Mouse (Mus musculus) testis, adult 2 months (tissue): Measurements from ENCODE around the gene Sox5. TPM values are rescaled to one million over a fixed set of nuclear protein-coding genes. Genes with fewer than 3 reads are reported as not detected.

Source experiments
- H3K27ac ChIP-seq: fragments of 200-500 bp; 2 replicates; pipeline ENCODE4 v1.5.1; 2012; ENCODE audit warnings: low read depth, low read length; ENCODE audit not compliant: control insufficient read depth, insufficient read depth
- H3K27me3 ChIP-seq: fragments of 200-500 bp; 2 replicates; pipeline ENCODE4 v1.6.1; 2012; ENCODE audit warnings: mild to moderate bottlenecking, low read length, moderate library complexity; ENCODE audit not compliant: control insufficient read depth, insufficient read depth
- H3K36me3 ChIP-seq: fragments of 200-500 bp; 2 replicates; pipeline ENCODE4 v1.6.1; 2012; ENCODE audit warnings: mild to moderate bottlenecking, low read length; ENCODE audit not compliant: control insufficient read depth, insufficient read depth
- H3K4me1 ChIP-seq: fragments of 200-500 bp; 2 replicates; pipeline ENCODE4 v1.6.1; 2012; ENCODE audit warnings: low read length; ENCODE audit not compliant: control insufficient read depth, insufficient read depth
- H3K4me3 ChIP-seq: fragments of 200-500 bp; 2 replicates; pipeline ENCODE4 v1.5.1; 2012; ENCODE audit warnings: low read depth, mild to moderate bottlenecking, low read length, moderate library complexity, mixed read lengths; ENCODE audit not compliant: control insufficient read depth
- CTCF ChIP-seq: fragments of 200-500 bp; IDR thresholded peaks from 2 replicates; pipeline ENCODE4 v1.5.1; 2012; ENCODE audit warnings: low read depth, mild to moderate bottlenecking, inconsistent platforms, low read length, moderate library complexity; ENCODE audit not compliant: control insufficient read depth, insufficient read depth, insufficient replicate concordance
- POLR2A ChIP-seq: fragments of 200-500 bp; IDR thresholded peaks from 2 replicates; pipeline ENCODE4 v1.6.1; 2012; ENCODE audit warnings: low read depth, mild to moderate bottlenecking, inconsistent platforms, low read length, moderate library complexity; ENCODE audit not compliant: control insufficient read depth
- polyA plus RNA-seq: library from polyadenylated mRNA; depleted of rRNA; stranded (reverse); fragments of >200 nt; gene quantifications from 2 replicates; pipeline ENCODE4 v1.2.3, GENCODE M21; 2012

Sox5 gene
- polyA plus RNA-seq, 1 experiment = 148 TPM

DNA sequence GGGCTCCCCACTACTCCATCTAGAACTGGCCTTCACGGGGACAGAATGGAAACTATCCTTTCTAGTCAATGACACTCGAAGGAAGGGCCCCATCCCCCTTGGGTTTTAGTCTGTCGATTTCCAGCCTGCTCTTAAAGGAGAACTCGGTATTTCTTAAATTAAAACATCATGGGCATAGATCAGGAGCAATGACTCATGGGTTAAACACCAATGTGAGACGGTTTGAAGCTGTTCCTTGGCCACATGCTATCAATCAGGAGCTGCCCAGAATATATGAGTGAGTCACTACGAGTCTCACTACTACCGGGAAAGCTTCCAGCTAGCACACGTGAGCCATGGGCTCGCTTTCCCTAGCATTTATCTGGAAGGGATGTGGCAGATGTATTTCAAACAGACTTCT, 707.0 kb downstream of the Sox5 start:
- Histone ChIP-seq H3K4me1 (no peaks in the 10 kb centered on the region), H3K36me3 (no peaks in the 10 kb centered on the region), H3K4me3 (no peak overlapping the region), H3K27me3 (no peaks in the 10 kb centered on the region), H3K27ac (no peak overlapping the region)
- TF ChIP-seq CTCF (no peak), POLR2A (no peak)

DNA sequence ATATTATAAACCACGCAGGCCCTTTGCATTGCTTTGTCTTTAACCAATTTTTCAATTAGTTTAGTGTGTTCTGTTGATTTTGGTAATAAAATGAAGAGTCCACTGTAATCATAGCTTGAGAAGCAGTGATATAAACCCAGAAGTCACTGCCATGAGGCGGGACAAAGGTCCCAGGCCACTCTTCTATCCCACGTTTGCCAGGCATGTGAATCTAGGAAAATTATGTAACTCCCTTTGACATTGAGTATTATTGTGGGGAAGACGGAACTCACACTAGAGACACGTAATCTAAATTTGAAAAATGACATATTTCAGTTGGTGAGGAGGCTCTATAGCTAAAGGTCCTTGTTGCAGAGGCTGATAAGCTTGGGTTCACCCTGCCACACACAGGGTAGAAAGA, 711.3 kb downstream of the Sox5 start:
- no peaks in the 10 kb centered on the region for H3K36me3 ChIP-seq
- no peaks in the 10 kb centered on the region for H3K4me1 ChIP-seq
- H3K4me3 ChIP-seq = no peak overlapping the region
- no peaks in the 10 kb centered on the region for H3K27me3 ChIP-seq
- TF ChIP-seq CTCF (no peak), POLR2A (no peak)
- H3K27ac ChIP-seq = no peak overlapping the region

DNA sequence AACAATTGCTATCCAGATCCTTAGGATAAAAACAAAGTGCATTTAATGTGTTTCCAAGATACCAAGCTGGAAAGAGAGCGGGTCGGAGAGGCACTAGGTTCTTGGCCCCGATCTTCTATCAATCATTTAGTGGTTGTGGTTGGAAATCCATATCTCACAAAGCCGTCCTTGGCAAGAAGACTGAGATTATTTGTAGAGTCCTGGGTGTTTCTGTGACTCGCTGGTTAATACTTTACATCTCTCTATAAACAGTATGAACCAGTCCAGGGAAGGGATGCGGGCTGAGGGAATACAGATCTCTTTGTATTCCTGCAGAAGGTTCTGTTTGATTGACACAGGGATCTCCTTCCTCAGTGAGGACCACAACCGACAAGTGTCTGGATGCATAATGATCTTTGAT, 714.3 kb downstream of the Sox5 start:
- Histone ChIP-seq H3K27me3 (no peaks in the 10 kb centered on the region), H3K27ac (no peak overlapping the region), H3K4me3 (no peak overlapping the region), H3K4me1 (no peaks in the 10 kb centered on the region), H3K36me3 (no peaks in the 10 kb centered on the region)
- TF ChIP-seq CTCF (no peak), POLR2A (no peak)

DNA sequence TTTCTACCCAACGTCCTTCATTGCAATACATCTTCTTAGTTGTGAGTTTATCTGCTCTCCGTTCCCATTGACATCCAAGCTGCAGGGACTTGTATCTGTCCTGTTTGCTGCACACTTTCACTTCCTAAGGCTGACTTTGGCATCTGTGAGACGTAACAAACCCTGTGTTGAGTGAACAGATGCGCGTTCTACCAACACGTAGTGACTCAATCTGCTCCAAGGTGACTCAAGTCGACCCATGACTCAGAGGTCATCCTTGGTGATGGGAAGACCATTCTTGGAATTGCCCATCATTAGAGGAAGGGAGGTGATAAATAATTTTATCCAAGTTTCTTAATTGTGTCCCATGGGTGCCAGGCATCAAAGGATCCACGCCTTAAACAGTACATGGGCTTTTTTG, 719.3 kb downstream of the Sox5 start:
- Histone ChIP-seq H3K27me3 (no peaks in the 10 kb centered on the region), H3K4me3 (no peak overlapping the region), H3K27ac (no peak overlapping the region), H3K4me1 (no peaks in the 10 kb centered on the region), H3K36me3 (no peaks in the 10 kb centered on the region)
- TF ChIP-seq CTCF = no peak
- TF ChIP-seq POLR2A = no peak

DNA sequence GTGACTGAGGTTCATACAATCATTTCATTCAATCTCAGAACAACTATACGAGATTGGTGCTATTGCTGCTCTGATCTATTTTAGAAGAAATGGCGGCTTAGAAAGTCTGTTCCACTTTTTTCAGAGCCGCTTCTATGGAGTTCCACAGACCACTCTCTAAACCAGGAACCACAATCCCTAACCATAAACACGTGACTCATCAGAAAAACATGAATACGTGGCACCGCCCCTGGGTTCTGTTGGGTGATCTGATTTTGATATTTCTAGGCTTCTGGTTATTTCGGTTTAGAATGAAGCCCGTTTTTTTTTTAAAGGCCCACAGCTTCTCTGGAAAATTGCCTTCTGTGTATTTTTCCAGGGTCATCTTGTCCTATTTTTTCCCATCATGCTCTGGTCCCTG, 720.0 kb downstream of the Sox5 start:
- Histone ChIP-seq H3K4me3 (no peak overlapping the region), H3K4me1 (no peaks in the 10 kb centered on the region), H3K36me3 (no peaks in the 10 kb centered on the region), H3K27ac (no peak overlapping the region), H3K27me3 (no peaks in the 10 kb centered on the region)
- TF ChIP-seq POLR2A = no peak
- no peak for TF ChIP-seq CTCF

DNA sequence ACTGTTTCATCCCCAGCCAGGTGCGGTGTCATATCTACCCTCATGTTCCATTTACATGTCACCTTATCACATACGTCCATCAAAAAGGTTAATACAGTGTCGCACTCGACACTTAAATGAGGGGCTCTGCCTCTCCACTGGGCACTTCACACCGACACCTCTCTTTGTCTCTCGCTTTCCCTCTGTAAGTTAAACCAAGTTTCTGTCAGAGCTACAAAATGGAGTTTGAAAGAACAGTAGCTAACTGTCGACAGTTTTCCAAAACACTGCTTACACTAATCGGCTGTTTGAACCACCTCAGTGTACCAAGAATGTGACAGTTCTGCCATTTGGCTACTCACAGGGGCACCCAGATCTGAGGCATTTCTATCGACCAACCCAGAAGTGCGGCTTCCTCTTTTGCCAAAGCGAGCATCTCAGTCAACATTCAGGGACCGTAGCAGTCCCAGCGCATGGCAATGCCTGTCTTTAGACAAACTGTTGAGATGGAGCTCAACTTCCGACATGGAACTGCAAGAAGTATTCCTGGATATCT, 724.6 kb downstream of the Sox5 start:
- no peaks in the 10 kb centered on the region for H3K36me3 ChIP-seq
- H3K27ac ChIP-seq = no peak overlapping the region
- H3K4me3 ChIP-seq = no peak overlapping the region
- H3K27me3 ChIP-seq = no peaks in the 10 kb centered on the region
- TF ChIP-seq POLR2A (no peak), CTCF (no peak)
- H3K4me1 ChIP-seq = no peaks in the 10 kb centered on the region

DNA sequence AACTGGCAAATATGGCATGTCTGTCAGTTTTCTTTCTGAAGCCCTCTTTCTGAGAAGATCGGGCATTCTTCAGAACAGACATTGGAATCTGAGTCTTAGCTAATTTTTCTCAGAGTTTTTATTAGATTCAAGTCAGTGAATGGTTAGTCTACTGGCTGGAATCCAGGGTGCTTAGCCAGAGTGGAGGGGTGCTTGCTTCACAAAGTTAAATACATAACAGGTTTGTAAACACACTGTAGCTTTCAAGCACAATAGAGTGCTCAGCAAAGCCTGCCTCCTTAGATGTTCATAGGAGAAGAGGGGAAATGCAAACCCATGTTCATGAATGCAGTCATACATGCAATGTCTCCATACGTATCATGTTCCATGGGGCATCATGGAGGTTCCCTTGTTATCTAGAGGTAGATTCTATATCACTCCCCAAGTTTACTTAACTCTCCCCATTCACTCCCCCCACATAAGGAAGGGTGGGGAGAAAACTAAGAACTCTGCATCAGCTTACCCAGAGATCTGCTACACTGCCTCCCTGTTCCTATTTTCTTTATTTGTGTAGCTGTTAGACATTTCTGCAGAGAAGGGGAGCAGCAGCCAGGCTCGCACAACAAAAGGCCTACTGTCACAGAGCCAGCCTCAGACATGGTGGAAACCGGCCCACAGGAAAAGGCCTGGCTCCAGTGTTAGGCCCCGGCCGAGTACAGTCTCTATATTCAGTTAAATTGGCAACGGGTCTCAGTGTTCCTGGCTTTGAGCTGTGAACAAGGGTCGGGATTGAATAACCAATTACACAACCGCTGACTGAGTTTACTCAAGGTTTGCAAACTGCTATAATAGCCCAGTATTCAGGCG, 725.3 kb downstream of the Sox5 start:
- TF ChIP-seq POLR2A (no peak), CTCF (no peak)
- Histone ChIP-seq H3K27me3 (no peaks in the 10 kb centered on the region), H3K4me1 (no peaks in the 10 kb centered on the region), H3K4me3 (no peak overlapping the region), H3K27ac (no peak overlapping the region), H3K36me3 (no peaks in the 10 kb centered on the region)
